9 mouse cellular contexts compared by ENCODE assay signal in the genomic region with DNA sequence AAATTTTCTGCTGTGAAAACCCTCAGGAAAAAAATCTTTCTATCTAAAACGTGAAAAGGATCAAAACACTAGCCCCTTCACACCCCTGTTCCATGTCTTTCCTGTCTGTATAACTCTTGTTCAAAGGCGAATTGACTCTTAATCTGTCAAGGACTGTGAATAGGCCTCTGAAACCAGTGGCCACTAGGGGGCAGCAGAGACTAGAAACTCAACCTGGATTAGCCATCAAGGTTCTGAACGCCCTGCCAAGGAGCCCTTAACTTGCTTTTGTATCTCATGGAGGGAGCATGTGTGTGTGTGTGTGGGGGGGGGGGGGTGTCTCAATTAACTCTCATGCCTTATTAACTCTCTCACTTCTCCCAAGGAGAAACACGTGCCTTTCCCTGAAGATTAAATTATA. TPM values are rescaled to one million over a fixed set of nuclear protein-coding genes. Genes with fewer than 3 reads are reported as not detected.
DNase-seq lines count a peak whose midpoint lies in the region; ATAC-seq and TF ChIP-seq lines count a peak whose summit lies in the region.
"Had no signal": no experiment of that assay in that cellular context is flagged by ENCODE, and none has a peak within 500 bp of the region (broad histone marks: within the 10 kb centered on the region; RNA-seq: fewer than 3 reads in every experiment).

No protein-coding gene starts in this region.

- peak; percentile 94 for DNase-seq in hindbrain, embryonic 11.5 days (ENCODE audit: low spot score)
- peak; percentile 8 for DNase-seq in heart, postnatal 25 days (ENCODE audit: low spot score)
- DNase-seq in left cerebral cortex, adult 8-10 months (ENCODE audit: low spot score in 2 of 2): peak; percentile 62 to 64
- DNase-seq in natural killer cell, adult 2 months (ENCODE audit: low spot score in 2 of 2): peak; percentile 52 to 73
- DNase-seq in testis, postnatal 14 days (ENCODE audit: low spot score): peak; percentile 60

- H3K9me3 ChIP-seq in hindbrain, embryonic 11.5 days (ENCODE audit: control insufficient read depth, low read length): no peaks in the 10 kb centered on the region
- H3K9me3 ChIP-seq in hindbrain, embryonic 16.5 days (ENCODE audit: control insufficient read depth, low read length): no peaks in the 10 kb centered on the region

- no peak for ATAC-seq in hindbrain, embryonic 11.5 days (ENCODE audit: low FRiP score)
- no peak for ATAC-seq in hindbrain, embryonic 16.5 days

- peaks cover 20% of the 10 kb centered on the region for H3K27me3 ChIP-seq in hindbrain, embryonic 11.5 days (ENCODE audit: control insufficient read depth, insufficient read depth, low read length)
- no peaks in the 10 kb centered on the region for H3K27me3 ChIP-seq in hindbrain, embryonic 16.5 days (replicated peaks; ENCODE audit: control insufficient read depth, insufficient read depth, low read length)

- H3K27ac ChIP-seq in hindbrain, embryonic 11.5 days (ENCODE audit: low read depth, low read length): no peak overlapping the region
- H3K27ac ChIP-seq in hindbrain, embryonic 16.5 days (ENCODE audit: low read depth, low read length): no peak overlapping the region
- no peak overlapping the region for H3K27ac ChIP-seq in bone marrow macrophage, adult 2 months (ENCODE audit: insufficient read depth, low read depth, low read length)
- no peak overlapping the region for H3K27ac ChIP-seq in embryonic fibroblast, embryonic 13.5 days (ENCODE audit: insufficient read depth, low read length)

- H3K4me1 ChIP-seq in hindbrain, embryonic 11.5 days (replicated peaks; ENCODE audit: control insufficient read depth, insufficient read depth, low read length): peaks cover 4% of the 10 kb centered on the region; the same call in 1 of the 2 replicates
- H3K4me1 ChIP-seq in hindbrain, embryonic 16.5 days (ENCODE audit: control insufficient read depth, insufficient read depth, low read depth, low read length): peaks cover 15% of the 10 kb centered on the region
- no peaks in the 10 kb centered on the region for H3K4me1 ChIP-seq in bone marrow macrophage, adult 2 months (ENCODE audit: control insufficient read depth, insufficient read depth, low read length)
- no peaks in the 10 kb centered on the region for H3K4me1 ChIP-seq in embryonic fibroblast, embryonic 13.5 days (ENCODE audit: control insufficient read depth, insufficient read depth, low read length)

- TF ChIP-seq CTCF in bone marrow macrophage, adult 2 months (IDR thresholded peaks at IDR 0.05; ENCODE audit: low read depth, low read length): peak; percentile 70
- 0 out of 2 replicates have a peak, but pooled peaks have one; percentile 16 for TF ChIP-seq CTCF in embryonic fibroblast, embryonic 13.5 days (IDR thresholded peaks at IDR 0.05; ENCODE audit: borderline replicate concordance, insufficient read depth, low read length)

- intact Hi-C loops in heart, postnatal 25 days (cut with DNase I): no loop called here

- no peak overlapping the region for H3K9ac ChIP-seq in hindbrain, embryonic 11.5 days (ENCODE audit: low read depth, low read length)
- H3K9ac ChIP-seq in hindbrain, embryonic 16.5 days (ENCODE audit: low read depth, low read length): no peak overlapping the region

- no peaks in the 10 kb centered on the region for H3K36me3 ChIP-seq in hindbrain, embryonic 11.5 days (ENCODE audit: control insufficient read depth, insufficient read depth, low read length)
- H3K36me3 ChIP-seq in hindbrain, embryonic 16.5 days (ENCODE audit: control insufficient read depth, insufficient read depth, low read length): no peaks in the 10 kb centered on the region

- no peak for TF ChIP-seq POLR2A in bone marrow macrophage, adult 2 months (IDR thresholded peaks at IDR 0.05; ENCODE audit: borderline replicate concordance, low read depth, low read length)
- no peak for TF ChIP-seq POLR2A in embryonic fibroblast, embryonic 13.5 days (IDR thresholded peaks at IDR 0.05; ENCODE audit: low read depth, low read length)

- 12% methylated on average over 4 of the region's 4 CpGs for WGBS in hindbrain, embryonic 11.5 days
- WGBS in hindbrain, embryonic 16.5 days: 6% methylated on average over 4 of the region's 4 CpGs

- H3K4me3 ChIP-seq in hindbrain, embryonic 11.5 days (ENCODE audit: low read depth, low read length): no peak overlapping the region
- no peak overlapping the region for H3K4me3 ChIP-seq in hindbrain, embryonic 16.5 days (ENCODE audit: low read length)
- no peak overlapping the region for H3K4me3 ChIP-seq in bone marrow macrophage, adult 2 months (ENCODE audit: insufficient read depth, low read length)
- H3K4me3 ChIP-seq in embryonic fibroblast, embryonic 13.5 days (ENCODE audit: insufficient read depth, low read length): no peak overlapping the region
- H3K4me3 ChIP-seq: myocyte had no signal

- H3K4me2 ChIP-seq in hindbrain, embryonic 11.5 days (replicated peaks; ENCODE audit: low read depth, low read length): no peak overlapping the region
- no peak overlapping the region for H3K4me2 ChIP-seq in hindbrain, embryonic 16.5 days (ENCODE audit: low read length)

RNA-seq across cellular contexts. Expression of a gene that starts 1.8 kb away (rescaled TPM):
- 0.27 and 0.51 TPM in 2 replicates for polyA plus RNA-seq in hindbrain, embryonic 11.5 days (2014; fragmentation: Nextera tagmentation; extraction: Ambion mirVana)
- 4.9 and 6.4 TPM in 2 replicates for polyA plus RNA-seq in hindbrain, embryonic 16.5 days (2015; fragmentation: Nextera tagmentation; extraction: Ambion mirVana)
- not detected in 2 replicates for polyA plus RNA-seq in bone marrow macrophage, adult 2 months (2012; ENCODE audit: insufficient read depth, insufficient read length, missing spikeins)
- 0.18 and 0.25 TPM in 2 replicates for polyA plus RNA-seq in embryonic fibroblast, embryonic 13.5 days (2011; ENCODE audit: insufficient read length, low read depth, missing spikeins)
- total RNA-seq in heart, postnatal 25 days (2021): not detected
- total RNA-seq in left cerebral cortex, adult 8-10 months (2022): 10 to 100 TPM in 2 of 4 experiments, 1 to 10 TPM in 2; 8.1 to 10.3 (median 9.2) TPM
- polyA plus RNA-seq: myocyte had no signal

Comparison
In these comparisons a context has a peak if more than half of its experiments do, and no peak if none do; other contexts are left out.
1. DNase-seq: peak in every context shown above with its lines; median percentile 94 in hindbrain, embryonic 11.5 days; 63 in left cerebral cortex, adult 8-10 months; 62 in natural killer cell, adult 2 months; 60 in testis, postnatal 14 days; 8 in heart, postnatal 25 days.